Mouse (Mus musculus) hematopoietic stem cell, adult 5-6 weeks (primary cell): ENCODE results near the gene Mt1. TPM values are rescaled to one million over a fixed set of nuclear protein-coding genes. Genes with fewer than 3 reads are reported as not detected.
A peak's percentile ranks its signal among the peaks of the same experiment; 100 is the strongest.
"Not testable (repeated sequence)": the region's sequence is repeated elsewhere in the genome, so short reads cannot be mapped to it uniquely, and the experiment has no call there.

ENCODE experiments used
- ATAC-seq, 2 experiments: fragments of 125-278 bp in 1 of 2; replicated peaks in 1 of 2; 2 replicates each; pipeline ENCODE4 v1.8.0; 2016 to 2017; ENCODE audit warnings: inconsistent platforms in 2 of 2, mild to moderate bottlenecking in 2 of 2, moderate number of reproducible peaks in 2 of 2, low read depth in 1 of 2, moderate TSS enrichment in 1 of 2; ENCODE audit not compliant: low FRiP score in 2 of 2, poor library complexity in 2 of 2, severe bottlenecking in 2 of 2, insufficient read depth in 1 of 2, low TSS enrichment in 1 of 2
- total RNA-seq: library from RNA; stranded (forward); fragments of 172-1452, 232-1000 nt; gene quantifications from 2 replicates; pipeline ENCODE4 v1.2.3, GENCODE M21; 2017

Gene Mt1
- 19.3 and 81.7 TPM in 2 replicates for total RNA-seq

DNA sequence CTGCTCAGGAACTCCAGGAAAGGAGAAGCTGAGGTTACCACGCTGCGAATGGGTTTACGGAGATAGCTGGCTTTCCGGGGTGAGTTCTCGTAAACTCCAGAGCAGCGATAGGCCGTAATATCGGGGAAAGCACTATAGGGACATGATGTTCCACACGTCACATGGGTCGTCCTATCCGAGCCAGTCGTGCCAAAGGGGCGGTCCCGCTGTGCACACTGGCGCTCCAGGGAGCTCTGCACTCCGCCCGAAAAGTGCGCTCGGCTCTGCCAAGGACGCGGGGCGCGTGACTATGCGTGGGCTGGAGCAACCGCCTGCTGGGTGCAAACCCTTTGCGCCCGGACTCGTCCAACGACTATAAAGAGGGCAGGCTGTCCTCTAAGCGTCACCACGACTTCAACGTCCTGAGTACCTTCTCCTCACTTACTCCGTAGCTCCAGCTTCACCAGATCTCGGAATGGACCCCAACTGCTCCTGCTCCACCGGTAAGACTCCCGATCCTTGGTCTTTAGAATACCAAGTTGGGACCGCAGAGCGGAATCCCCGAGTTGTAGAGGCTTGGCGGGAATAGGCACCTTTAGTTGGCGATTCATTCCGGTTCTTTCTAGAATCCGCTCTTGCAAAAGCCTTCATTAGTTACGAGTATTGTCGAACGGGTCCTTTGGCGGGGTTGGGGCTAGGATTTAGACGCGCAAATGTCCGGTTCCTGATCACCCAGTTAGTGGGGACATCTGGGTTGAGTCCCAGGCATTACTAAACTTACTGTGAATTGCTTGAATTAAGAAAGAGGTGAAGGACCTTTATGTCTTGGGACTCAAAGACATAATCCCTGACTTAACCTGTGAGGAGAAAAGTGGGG is at the start of gene Mt1:
Gene Mt1 (plus strand): TSS at position 226 of the 856 bp plus-strand sequence.
- ATAC-seq = peak; percentile 65 to 80

DNA sequence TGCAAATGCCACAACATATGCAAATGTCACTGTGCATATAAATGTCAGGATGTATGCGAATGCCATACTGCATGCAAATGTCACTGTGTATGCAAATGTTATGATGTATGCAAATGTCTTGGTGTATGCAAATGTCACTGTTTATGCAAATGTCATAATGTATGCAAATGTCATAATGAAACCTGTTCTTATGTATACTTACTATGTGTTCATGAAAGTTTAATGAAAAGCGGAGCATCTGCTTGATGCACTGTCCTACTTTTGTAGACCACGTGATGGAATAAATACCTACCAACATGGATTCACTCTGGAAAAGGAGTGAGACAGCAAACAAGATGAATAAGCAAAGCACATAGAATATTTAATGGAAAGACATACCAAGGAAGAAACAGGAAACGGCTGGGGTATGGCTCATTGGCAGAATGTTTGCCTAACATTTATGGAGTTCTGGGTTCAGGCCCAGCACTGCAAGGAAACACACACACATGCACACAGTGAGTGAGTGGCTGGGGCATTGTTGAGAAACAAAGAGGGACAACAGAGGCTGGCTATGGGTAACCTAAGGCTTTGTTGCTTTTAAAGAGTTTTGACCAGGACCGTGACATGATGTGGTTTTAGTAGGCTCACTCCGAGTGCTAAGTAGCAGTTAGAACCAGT is 49.6 kb upstream of the Mt1 start:
- ATAC-seq = no peak

DNA sequence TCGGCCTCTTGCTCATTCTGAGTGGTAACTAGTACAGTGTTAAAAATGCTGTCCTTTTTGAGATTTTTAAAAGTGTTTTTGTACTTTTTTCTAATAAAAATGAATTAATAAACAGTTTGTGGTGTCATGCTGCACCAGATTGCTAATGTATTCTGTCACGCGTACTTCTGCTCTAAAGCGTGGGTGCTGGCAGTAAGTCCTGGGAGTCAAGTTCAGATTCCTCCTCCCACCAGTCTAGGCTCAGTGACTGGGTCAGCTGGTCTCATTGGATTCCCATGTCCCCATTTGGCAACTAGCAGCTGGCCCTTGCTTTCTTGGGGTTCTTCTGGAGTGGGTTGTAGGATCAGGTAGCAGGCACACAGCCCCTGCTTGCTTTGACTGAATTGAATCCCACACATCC is 48.8 kb upstream of the Mt1 start:
- ATAC-seq = no peak

DNA sequence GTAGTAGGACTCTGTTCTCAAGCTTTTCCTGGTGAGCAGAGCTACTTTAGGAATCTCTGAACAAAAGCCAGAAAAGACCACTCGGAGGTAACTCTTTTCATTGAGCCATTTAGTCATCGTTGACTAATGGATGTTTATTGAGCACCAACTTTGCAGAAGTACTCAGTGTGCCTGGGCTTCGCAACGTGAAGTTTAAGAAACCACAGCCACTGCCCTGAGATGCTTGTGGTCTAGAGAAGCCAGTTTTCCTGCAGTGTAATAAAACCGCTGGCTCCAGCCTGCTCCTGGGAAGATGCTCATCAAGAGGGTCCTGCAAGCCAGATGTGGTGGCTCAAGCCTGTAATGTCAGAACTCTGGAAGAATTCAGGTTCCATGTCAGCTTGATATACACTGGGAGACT is 46.8 kb upstream of the Mt1 start:
- ATAC-seq = no peak

DNA sequence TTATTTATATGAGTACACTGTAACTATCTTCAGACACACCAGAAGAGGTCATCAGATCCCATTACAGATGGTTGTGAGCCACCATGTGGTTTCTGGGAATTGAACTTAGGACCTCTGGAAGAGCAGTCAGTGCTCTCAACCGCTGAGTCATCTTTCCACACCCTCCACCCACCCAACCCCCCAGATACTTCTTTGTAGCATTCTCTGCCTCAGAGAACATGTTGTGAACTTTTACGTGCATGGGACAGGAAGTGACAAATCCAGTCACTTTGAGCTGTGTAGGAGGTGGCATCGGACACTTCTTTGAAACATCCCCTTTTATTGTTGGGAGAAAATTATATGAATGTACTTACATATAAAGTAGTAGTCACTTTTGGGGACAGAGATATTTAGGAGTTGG is 44.3 kb upstream of the Mt1 start:
- ATAC-seq = not testable (repeated sequence)

DNA sequence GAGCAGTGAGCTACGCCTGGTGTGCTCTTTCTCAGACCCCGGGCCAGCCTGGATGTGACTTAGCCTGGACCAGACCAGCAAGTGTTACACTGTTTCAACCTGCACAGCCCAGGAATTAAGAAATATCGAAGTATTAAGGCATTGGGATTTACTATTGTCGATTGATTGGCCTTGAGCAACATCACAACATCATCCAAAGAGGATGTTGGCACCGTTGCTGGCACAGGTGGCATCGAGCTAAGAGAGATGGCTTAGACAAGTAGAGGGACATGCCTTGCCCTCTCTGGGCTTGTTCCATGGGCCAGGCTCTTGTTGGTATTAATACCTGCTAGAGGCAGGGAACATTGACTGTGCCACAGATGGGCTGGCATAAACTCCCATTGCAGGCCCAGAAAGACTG is 43.3 kb upstream of the Mt1 start:
- no peak for ATAC-seq

DNA sequence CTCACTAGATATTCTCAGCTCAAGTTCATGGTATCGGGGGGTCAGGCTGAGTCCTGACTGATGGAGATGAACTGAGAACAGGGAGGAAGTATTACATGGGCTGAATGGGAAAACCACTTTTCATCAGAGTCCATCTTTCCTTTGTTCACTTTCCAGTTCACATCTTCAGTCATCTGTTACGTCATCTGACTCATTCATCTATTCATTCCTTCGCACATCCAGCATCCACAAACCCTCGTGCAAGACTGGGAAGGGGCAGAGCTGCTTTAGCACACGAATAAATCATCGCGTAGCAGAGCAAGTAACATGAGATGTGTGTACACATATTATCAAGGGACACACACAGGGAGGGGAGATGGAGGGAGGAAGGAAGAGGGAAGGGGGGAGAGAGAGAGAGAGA is 42.7 kb upstream of the Mt1 start:
- no peak for ATAC-seq

DNA sequence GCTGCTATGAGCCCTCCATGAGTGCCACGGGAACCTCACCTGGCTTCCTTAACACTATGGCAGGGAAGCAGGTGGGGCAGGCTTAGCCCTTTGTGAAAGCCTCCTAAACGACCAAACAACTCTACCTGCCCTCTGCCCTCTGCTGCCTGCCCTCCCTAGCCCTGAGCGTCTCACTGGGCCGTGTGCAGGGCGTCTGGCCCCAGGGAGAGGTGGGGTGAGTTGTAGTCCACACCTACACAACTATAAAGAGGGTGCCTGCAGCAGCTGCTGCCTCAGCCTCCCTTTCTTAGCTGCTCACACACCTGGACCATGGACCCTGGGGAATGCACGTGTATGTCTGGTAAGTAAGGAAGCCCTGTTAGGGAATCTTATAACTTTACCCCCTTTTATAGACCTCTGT is 41.9 kb upstream of the Mt1 start, which contains the start of gene Mt4:
Gene Mt4 (plus strand): TSS at position 265 of the 400 bp plus-strand sequence.
- ATAC-seq = no peak

DNA sequence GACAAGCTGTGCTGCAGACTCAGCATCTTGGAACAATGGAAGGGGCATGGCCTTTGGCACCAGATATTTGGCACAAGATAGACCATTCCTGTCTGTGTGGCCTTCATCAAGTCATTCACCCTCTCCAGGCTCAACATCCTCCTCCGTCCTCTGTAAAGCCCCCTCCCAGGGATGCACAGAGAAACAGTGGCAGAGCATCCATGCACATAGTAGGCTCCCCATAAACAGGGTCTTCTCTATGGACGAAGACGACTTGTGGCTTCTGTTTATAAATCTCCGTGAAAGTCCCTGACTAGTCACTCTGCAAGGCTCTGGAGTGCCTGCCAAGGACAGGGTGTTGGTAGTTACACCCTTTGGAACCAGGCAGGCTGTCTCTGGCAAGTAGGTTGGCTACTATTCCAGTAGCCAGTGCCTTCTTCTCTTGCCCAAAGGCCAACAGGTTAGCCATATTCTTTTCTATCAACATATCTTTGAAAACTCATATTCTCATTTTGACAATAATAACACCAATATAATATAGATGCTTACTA is 38.6 kb upstream of the Mt1 start:
- no peak for ATAC-seq

DNA sequence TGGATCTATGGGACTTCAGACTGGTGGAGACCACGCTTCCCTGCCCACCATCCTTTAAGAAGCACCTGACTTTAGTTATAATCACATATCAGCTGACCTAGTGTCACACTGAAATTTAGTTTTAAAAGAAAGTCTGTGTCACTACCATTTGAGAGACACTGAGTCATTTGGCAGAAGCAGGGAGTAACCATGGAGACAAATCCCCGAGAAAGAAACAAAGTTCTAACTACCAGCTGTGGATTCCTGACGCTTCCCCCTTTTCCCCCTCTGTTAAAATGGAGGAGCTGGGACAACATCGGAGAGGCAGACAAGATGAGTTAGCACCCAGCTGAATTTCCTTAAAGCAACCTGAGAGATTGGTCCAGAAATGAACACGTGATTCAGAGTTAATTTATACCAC is 30.6 kb upstream of the Mt1 start:
- no peak for ATAC-seq

DNA sequence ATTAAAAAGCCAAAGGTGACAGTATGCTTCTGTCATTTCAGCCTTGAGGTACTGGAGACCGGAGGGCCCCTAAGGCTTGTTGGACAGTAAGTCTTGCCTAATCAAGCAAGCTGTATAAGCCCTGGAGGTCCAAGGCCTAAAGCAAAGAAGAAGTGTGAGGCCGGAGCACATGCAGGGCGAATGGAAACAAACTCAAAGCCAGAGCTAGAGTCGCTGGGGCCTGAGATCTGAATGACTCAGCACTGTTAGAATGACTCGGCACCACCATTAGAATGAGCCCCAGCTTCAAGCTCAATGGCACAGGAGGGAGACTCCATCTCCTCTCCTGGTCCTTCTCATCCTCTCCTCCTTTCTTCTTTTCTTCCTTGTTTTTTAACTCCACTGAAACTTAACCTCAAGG is 28.0 kb upstream of the Mt1 start:
- ATAC-seq = peak in 1 of 2 experiments; percentile 36; a peak in 1 of 4 replicates

DNA sequence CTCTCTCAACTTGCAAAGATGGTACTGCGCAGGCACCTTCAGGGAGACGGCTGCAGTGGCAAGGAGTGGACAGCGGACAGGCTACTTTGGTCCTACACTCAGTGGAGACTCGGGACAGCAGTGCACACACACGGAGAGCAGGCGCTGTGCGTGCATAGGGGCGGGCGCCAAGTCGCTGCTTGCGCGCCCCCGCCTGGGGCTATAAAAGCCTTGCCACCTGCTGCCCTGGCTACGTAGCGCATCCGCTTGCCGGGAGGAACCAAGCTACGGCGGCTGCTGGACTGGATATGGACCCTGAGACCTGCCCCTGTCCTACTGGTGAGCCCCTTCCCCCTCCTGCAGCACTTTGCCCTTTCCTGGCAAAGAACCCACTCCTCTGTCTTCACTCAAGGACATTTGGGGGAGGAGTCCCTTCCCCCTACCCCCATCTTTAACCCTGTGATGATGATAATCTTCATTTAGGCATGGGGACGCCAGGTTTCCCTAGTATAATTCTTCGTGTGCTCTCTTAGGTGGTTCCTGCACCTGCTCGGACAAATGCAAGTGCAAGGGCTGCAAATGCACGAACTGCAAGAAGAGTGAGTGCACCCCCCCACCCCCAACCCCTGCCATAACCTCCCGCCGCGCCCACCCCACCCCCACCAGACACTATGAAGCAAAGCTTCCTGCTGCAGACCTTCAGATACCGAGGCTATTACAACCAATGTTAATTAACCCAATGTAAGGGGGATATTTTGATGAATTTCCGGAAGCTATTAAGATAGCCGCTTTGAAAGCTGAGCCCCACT is 26.2 kb upstream of the Mt1 start, which contains the start of gene Mt3:
Gene Mt3 (plus strand): TSS at position 95 of the 788 bp plus-strand sequence.
- ATAC-seq = peak; percentile 81 to 83

DNA sequence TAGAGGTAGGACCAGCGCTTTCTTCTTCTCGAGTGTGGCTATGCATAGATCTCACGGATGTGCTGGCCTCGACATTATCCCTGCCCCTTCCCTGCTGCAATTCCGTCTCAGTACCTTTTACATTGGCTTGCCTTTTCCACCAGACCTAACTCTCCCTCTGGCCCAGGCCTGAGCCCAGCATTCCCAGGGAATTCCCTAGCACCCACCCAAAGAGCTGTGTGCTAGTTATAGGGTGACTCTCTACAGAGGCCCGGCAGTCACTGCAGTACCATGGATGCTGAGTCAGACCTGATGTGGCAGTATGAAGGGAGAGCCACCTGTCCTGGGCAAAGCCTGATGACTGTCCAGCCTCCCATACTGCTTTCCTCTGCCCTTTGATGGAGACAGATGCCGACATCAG is 25.4 kb upstream of the Mt1 start:
- ATAC-seq = no peak

DNA sequence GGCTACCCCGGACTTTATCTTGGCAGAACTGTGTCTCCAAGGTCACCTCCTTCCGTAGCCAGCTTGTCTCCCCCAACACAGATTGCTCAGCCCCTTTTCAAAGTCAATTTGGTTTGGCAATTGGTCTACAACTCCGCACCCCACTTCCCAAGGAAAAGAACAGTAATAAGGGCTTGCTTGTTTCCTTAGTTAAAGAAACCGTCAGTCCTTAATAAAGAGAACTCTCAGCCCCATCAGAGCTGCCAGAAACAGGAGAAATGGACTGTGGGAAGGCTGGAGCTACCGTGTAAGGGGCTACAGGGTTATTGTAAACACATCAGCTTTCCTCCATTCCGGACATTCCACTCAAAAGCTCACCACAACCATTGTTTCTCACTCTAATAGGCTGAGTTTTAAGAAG is 24.3 kb upstream of the Mt1 start:
- ATAC-seq = no peak

DNA sequence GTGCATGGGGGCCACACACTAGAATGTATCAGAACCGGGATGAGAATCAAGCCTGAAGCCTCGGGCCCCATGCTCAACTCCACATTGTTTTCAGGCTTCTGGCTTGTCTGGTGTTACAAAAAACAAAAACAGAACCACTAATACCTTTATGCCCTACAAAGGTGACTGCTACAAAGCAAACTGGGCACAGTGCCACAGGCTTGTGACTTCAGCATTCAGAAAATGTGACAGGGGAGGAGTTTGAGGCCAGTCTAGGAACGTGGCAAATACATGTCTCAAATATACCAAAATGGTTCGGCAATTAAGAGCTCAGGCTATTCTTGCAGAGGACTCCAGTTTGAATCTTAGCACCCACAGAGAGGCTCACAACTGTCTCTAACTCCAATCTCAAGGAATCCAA is 22.8 kb upstream of the Mt1 start:
- no peak for ATAC-seq

DNA sequence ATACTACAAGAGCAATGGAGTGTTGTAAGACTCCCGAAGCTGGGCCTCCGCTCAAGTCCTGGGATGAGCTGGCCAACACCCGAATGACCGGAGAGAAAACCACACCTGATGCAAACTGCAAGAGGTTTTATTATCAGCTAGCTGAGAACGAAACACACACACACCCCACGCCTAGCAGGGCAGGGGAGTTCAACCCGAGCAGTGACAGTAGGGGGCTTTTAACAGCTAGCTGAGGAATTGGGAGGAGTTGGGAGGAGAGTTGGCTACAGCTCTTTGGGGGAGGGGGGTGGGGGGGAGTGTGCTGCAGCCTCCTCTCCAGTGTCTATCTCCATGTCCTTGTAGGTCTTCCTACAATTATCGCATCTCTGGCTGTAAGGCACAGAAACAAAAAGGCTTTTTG is 13.1 kb upstream of the Mt1 start:
- not testable (repeated sequence) for ATAC-seq

DNA sequence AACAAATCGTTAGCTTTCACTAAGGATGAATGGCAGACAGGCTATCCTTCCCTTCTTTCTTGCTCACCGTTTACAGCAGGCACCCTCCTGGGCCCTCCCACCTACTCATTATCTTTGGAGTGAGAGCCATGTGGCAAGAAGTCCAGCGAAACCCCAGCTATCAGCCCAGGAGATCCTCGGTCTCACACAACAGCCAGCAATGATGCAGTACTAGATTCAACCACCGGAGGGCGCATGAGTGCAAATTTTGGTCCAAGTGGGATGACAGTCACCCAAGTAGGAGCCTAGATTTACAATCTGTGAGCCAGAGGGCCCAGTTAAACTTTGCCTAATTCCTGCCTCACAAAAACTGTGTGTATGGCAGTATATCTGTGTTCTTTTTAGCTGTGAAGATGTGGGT is 11.6 kb upstream of the Mt1 start:
- peak; percentile 60 to 84 for ATAC-seq

DNA sequence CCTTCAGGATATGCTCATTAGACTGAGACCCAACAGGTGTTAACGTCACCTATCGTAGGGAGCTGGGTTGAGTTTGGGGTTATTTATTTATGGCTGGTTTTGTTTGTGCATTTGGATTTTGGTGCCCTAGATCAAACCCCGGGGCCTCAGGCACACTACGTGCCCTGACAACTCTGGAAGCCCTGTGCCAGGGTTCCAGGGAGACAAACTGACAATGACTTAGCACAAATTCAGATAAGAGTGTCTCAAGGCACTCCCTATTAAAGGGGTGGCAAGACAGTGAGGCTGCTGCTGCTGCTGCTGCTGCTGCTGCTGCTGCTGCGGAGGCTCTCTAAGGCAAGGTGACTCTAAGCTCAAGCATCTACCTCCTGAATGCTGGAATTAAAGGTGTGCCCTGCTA is 9.3 kb upstream of the Mt1 start:
- ATAC-seq = no peak
